27 mouse cellular contexts compared by ENCODE assay signal in the genomic region with DNA sequence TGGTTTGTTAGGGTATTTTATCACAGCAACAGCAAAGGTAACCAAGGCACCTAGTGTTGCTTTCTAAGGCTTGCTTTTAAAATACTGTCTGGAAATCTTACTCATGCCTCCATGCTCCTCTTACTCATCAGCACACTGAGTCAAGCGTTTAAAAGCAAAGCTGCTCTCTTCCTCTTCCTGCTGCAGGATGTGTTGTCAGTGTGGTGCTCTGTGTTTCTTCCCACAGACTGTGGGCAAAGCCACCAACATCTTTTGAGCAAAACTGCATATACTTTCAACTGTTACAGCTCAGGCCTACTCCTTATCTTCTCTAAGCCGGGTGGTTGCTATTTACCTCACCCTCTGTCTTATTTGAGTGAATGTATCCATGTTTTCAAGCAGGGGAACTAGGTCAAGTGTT.
DNase-seq lines count a peak whose midpoint lies in the region; ATAC-seq and TF ChIP-seq lines count a peak whose summit lies in the region.
"Had no signal": no experiment of that assay in that cellular context is flagged by ENCODE, and none has a peak within 500 bp of the region (broad histone marks: within the 10 kb centered on the region; RNA-seq: fewer than 3 reads in every experiment).

No protein-coding gene starts in this region.

- no peak overlapping the region for H3K4me3 ChIP-seq in layer of hippocampus, adult 2 months
- H3K4me3 ChIP-seq in CH12.LX (replicated peaks in 1 of 3; ENCODE audit: low read depth in 2 of 3, low read length in 2 of 3, poor library complexity in 1 of 3): no peak overlapping the region
- no peak overlapping the region for H3K4me3 ChIP-seq in kidney, embryonic 15.5 days (replicated peaks)
- no peak overlapping the region for H3K4me3 ChIP-seq in hindbrain, embryonic 13.5 days
- H3K4me3 ChIP-seq: embryonic facial prominence, embryonic 12.5 days; embryonic facial prominence, embryonic 15.5 days; heart, adult 2 months; heart, embryonic 10.5 days; heart, embryonic 13.5 days; hindbrain, embryonic 15.5 days had no signal

- ATAC-seq in kidney, embryonic 15.5 days (replicated peaks; ENCODE audit: low FRiP score): no peak
- ATAC-seq in hindbrain, embryonic 13.5 days (ENCODE audit: low FRiP score): no peak
- ATAC-seq: forebrain, embryonic 14.5 days; forebrain, postnatal 0 days; Patski had no signal

- H3K4me2 ChIP-seq in CH12.LX (ENCODE audit: insufficient read depth, low read depth, poor library complexity, severe bottlenecking): peak overlapping the region; percentile 47; the same call in 1 of the 2 replicates
- H3K4me2 ChIP-seq in kidney, embryonic 15.5 days: no peak overlapping the region
- no peak overlapping the region for H3K4me2 ChIP-seq in hindbrain, embryonic 13.5 days
- H3K4me2 ChIP-seq: embryonic facial prominence, embryonic 12.5 days; embryonic facial prominence, embryonic 15.5 days; heart, embryonic 13.5 days; hindbrain, embryonic 15.5 days had no signal

- TF ChIP-seq CTCF in layer of hippocampus, adult 2 months (conservative IDR thresholded peaks at IDR 0.05): no peak
- TF ChIP-seq CTCF in CH12.LX (conservative IDR thresholded peaks at IDR 0.05 in 1 of 2, IDR thresholded peaks at IDR 0.05 in 1 of 2; ENCODE audit: low read depth in 2 of 2, low read length in 2 of 2): no peak

- TF ChIP-seq RAD21 in CH12.LX (IDR thresholded peaks at IDR 0.05; ENCODE audit: low read depth, low read length): no peak

- in situ Hi-C loops in CH12.LX (cut with MboI; ENCODE audit: low pct_ligation_motif_present, low pct_unique_long_range_greater_than_20kb, low sequenced_read_pairs): no loop called here

- peaks cover 0 to 14% of the 10 kb centered on the region in 2 experiments; a peak in 2 of 4 replicates for H3K4me1 ChIP-seq in CH12.LX (ENCODE audit: control insufficient read depth in 1 of 2, insufficient read depth in 2 of 2)
- no peaks in the 10 kb centered on the region for H3K4me1 ChIP-seq in kidney, embryonic 15.5 days
- 0 out of 2 replicates have a peak, but pooled peaks cover 8% of the 10 kb centered on the region for H3K4me1 ChIP-seq in hindbrain, embryonic 13.5 days (replicated peaks)
- H3K4me1 ChIP-seq: embryonic facial prominence, embryonic 12.5 days; embryonic facial prominence, embryonic 15.5 days; heart, embryonic 10.5 days; heart, embryonic 13.5 days; hindbrain, embryonic 15.5 days had no signal

- 79% methylated on average over 2 of the region's 2 CpGs for WGBS in kidney, embryonic 15.5 days
- WGBS in hindbrain, embryonic 13.5 days: 86% methylated on average over 2 of the region's 2 CpGs

- no peak for TF ChIP-seq EP300 in CH12.LX (IDR thresholded peaks at IDR 0.05; ENCODE audit: low read length)

- peak overlapping the region; percentile 66 for H3K27ac ChIP-seq in layer of hippocampus, adult 2 months
- H3K27ac ChIP-seq in CH12.LX (ENCODE audit: insufficient read depth, low read depth): no peak overlapping the region
- no peak overlapping the region for H3K27ac ChIP-seq in kidney, embryonic 15.5 days
- H3K27ac ChIP-seq in hindbrain, embryonic 13.5 days: no peak overlapping the region
- H3K27ac ChIP-seq: embryonic facial prominence, embryonic 12.5 days; embryonic facial prominence, embryonic 15.5 days; heart, adult 2 months; heart, embryonic 10.5 days; heart, embryonic 13.5 days; hindbrain, embryonic 15.5 days had no signal

- no peaks in the 10 kb centered on the region for H3K36me3 ChIP-seq in CH12.LX (replicated peaks in 1 of 2; ENCODE audit: control insufficient read depth in 1 of 2, insufficient read depth in 1 of 2, low read length in 1 of 2)
- no peaks in the 10 kb centered on the region for H3K36me3 ChIP-seq in kidney, embryonic 15.5 days
- H3K36me3 ChIP-seq in hindbrain, embryonic 13.5 days: no peaks in the 10 kb centered on the region
- H3K36me3 ChIP-seq: embryonic facial prominence, embryonic 12.5 days; embryonic facial prominence, embryonic 15.5 days; G1E; heart, embryonic 10.5 days; heart, embryonic 13.5 days; hindbrain, embryonic 15.5 days had no signal

- H3K27me3 ChIP-seq in CH12.LX (replicated peaks): peaks cover 63% of the 10 kb centered on the region
- 0 out of 2 replicates have a peak, but pooled peaks cover 7% of the 10 kb centered on the region for H3K27me3 ChIP-seq in kidney, embryonic 15.5 days
- no peaks in the 10 kb centered on the region; the same call in 1 of the 2 replicates for H3K27me3 ChIP-seq in hindbrain, embryonic 13.5 days
- H3K27me3 ChIP-seq: embryonic facial prominence, embryonic 12.5 days; embryonic facial prominence, embryonic 15.5 days had no signal

- dilution Hi-C loops in CH12.LX (cut with MboI; ENCODE audit: extremely low pct_ligation_motif_present, extremely low pct_unique_long_range_greater_than_20kb, low sequenced_read_pairs): no loop called here

- no peak overlapping the region for H3K9ac ChIP-seq in CH12.LX (ENCODE audit: insufficient read depth, low read depth)
- H3K9ac ChIP-seq in kidney, embryonic 15.5 days: no peak overlapping the region
- no peak overlapping the region for H3K9ac ChIP-seq in hindbrain, embryonic 13.5 days
- H3K9ac ChIP-seq: embryonic facial prominence, embryonic 12.5 days; embryonic facial prominence, embryonic 15.5 days; forebrain, postnatal 0 days; heart, embryonic 13.5 days; hindbrain, embryonic 15.5 days had no signal

- DNase-seq in layer of hippocampus, adult 2 months (ENCODE audit: low spot score in 2 of 2): peak in 1 of 2 experiments; percentile 51
- DNase-seq in layer of hippocampus, postnatal 25 days (ENCODE audit: extremely low spot score in 1 of 2, low spot score in 1 of 2): no peak
- DNase-seq in 3T3-L1 (ENCODE audit: low read depth, low spot score): peak; percentile 17
- no peak for DNase-seq in CH12.LX (ENCODE audit: extremely low read depth)
- peak; percentile 76 for DNase-seq in telencephalon, adult 2 months (ENCODE audit: low read depth, low spot score)
- DNase-seq: adrenal gland, postnatal 10 days; adrenal gland, postnatal 36 days; cerebellum, adult 11 months; cerebellum, adult 8-10 months; cerebellum, postnatal 10 days; cerebellum, postnatal 36 days; forebrain, postnatal 0 days; gastrocnemius, postnatal 10 days; gastrocnemius, postnatal 36 days; heart, adult 2 months; heart, postnatal 14 days; heart, postnatal 4 days had no signal

- H3K79me2 ChIP-seq in CH12.LX (replicated peaks; ENCODE audit: control insufficient read depth, extremely low read depth, insufficient read depth, poor library complexity, severe bottlenecking): no peaks in the 10 kb centered on the region

- TF ChIP-seq POLR2A in CH12.LX (IDR thresholded peaks at IDR 0.05; ENCODE audit: low read depth, low read length): no peak

- no peaks in the 10 kb centered on the region for H3K9me3 ChIP-seq in CH12.LX (replicated peaks; ENCODE audit: low read length)
- no peaks in the 10 kb centered on the region for H3K9me3 ChIP-seq in kidney, embryonic 15.5 days (replicated peaks)
- H3K9me3 ChIP-seq in hindbrain, embryonic 13.5 days: no peaks in the 10 kb centered on the region
- H3K9me3 ChIP-seq: embryonic facial prominence, embryonic 12.5 days; embryonic facial prominence, embryonic 15.5 days; G1E; heart, embryonic 10.5 days; heart, embryonic 13.5 days; hindbrain, embryonic 15.5 days had no signal

TF ChIP-seq in CH12.LX, 34 proteins besides CTCF, POLR2A, EP300 and RAD21:
- TF ChIP-seq TBP (conservative IDR thresholded peaks at IDR 0.05; ENCODE audit: low read depth, low read length) (no peak), ETS1 (conservative IDR thresholded peaks at IDR 0.05; ENCODE audit: low read depth, low read length) (no peak), MEF2A (IDR thresholded peaks at IDR 0.05; ENCODE audit: borderline replicate concordance, low read depth, low read length) (no peak), MXI1 (IDR thresholded peaks at IDR 0.05; ENCODE audit: low read depth, low read length) (no peak), ZMIZ1 (IDR thresholded peaks at IDR 0.05; ENCODE audit: low read depth, low read length) (no peak), IRF4 (IDR thresholded peaks at IDR 0.05; ENCODE audit: low read depth, low read length) (no peak), POLR2AphosphoS2 (IDR thresholded peaks at IDR 0.05; ENCODE audit: low read depth, low read length) (no peak), UBTF (IDR thresholded peaks at IDR 0.05; ENCODE audit: low read depth, low read length) (no peak), ZNF384 (IDR thresholded peaks at IDR 0.05; ENCODE audit: low read depth, low read length) (no peak), ZKSCAN1 (IDR thresholded peaks at IDR 0.05; ENCODE audit: borderline replicate concordance, low read depth, low read length) (no peak), BHLHE40 (IDR thresholded peaks at IDR 0.05; ENCODE audit: low read depth, low read length) (no peak), MAZ (IDR thresholded peaks at IDR 0.05; ENCODE audit: low read depth, low read length) (no peak), USF2 (conservative IDR thresholded peaks at IDR 0.05; ENCODE audit: low read depth, low read length) (no peak), KAT2A (IDR thresholded peaks at IDR 0.05; ENCODE audit: insufficient replicate concordance, low read length) (no peak), MAFK (IDR thresholded peaks at IDR 0.05; ENCODE audit: insufficient replicate concordance, low read length) (no peak), RCOR1 (conservative IDR thresholded peaks at IDR 0.05; ENCODE audit: low read depth, low read length) (no peak), MYC (IDR thresholded peaks at IDR 0.05; ENCODE audit: low read depth, low read length) (no peak)

Comparison
In these comparisons a context has a peak if more than half of its experiments do, and no peak if none do; other contexts are left out.
1. DNase-seq: peak in 3T3-L1 (single experiment) and telencephalon, adult 2 months (single experiment); none in layer of hippocampus, postnatal 25 days (0 of 2) and CH12.LX (single experiment).